Mouse (Mus musculus) granulocyte monocyte progenitor cell, adult 5-6 weeks (primary cell): ENCODE results near the gene Mbd5. TPM values are rescaled to one million over a fixed set of nuclear protein-coding genes. Genes with fewer than 3 reads are reported as not detected.

ENCODE experiments used
- ATAC-seq: replicated peaks from 2 replicates; pipeline ENCODE4 v1.8.0; 2016; ENCODE audit warnings: mild to moderate bottlenecking, moderate TSS enrichment, inconsistent platforms; ENCODE audit not compliant: poor library complexity, severe bottlenecking
- total RNA-seq, 2 experiments: library from RNA; stranded (forward) in 1 of 2; stranded (reverse) in 1 of 2; fragments of 200-712, 200-1000 nt in 1 of 2; fragments of >200 nt in 1 of 2; fragmentation: Nextera tagmentation in 1 of 2; gene quantifications; 2 replicates each; pipeline ENCODE4 v1.2.3; 2014 to 2017

Gene Mbd5
- total RNA-seq (2014; fragmentation: Nextera tagmentation) (22.6 and 31.4 TPM in 2 replicates), total RNA-seq (2017) (22.3 and 25.1 TPM in 2 replicates)

DNA sequence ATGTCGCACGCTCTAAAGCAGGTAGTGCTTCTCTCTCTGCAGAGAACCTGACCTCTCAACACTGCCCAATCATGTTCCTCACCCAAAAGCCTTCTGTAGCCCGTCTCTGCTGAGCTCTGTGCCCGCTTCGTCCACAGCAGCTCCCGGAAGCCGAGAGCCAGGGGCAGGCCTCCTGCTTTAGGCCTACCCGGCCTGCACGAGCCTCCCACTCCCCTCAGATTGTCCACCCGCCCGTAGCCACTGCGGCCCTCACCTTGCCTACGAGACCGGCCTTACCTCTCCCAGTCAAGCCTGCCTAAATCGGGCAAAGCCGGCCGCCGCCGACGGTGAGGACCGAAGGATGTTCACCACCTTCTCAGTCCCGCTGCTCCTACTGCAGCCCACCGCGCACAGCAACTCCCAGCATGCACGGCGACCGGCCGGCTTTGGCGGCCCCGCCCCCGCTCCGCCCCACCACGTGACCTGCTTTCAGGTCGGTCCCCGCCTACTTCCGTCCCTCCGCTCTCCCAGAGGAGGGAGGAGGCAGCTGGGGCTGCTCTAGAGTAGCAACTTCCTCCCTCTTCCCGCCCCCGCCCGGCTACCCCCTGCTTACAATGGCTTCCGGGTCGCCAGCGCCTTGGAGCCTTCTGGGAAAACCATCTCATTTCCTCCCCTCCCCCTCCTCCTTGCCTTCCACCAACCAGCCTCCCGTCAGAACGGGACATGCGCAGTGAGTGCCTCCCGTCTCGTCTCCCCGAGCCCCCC is at the start of gene Mbd5:
Gene Mbd5, plus strand, starts transcription at position 668 of the 744 bp plus-strand sequence.
- peak; percentile 93 for ATAC-seq

DNA sequence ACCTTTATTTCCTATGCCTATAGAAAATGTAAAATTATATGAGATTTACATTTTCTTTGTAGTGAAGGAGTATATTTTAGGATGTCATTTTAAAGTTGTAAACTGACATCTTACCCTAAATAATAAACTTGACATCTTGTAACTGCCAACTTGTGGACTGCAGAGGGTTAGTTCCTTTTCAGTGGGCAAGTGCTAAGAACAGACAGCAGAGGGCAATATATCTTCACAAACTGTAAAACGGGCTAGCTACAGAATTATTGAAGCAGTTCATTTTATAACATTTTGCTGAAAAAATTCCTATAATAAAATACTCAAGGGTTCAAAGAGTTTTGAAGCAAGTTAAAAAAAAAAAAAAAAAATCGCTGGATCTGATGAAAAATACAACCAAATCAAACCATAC is 40.4 kb upstream of the Mbd5 start:
- 0 out of 2 replicates have a peak, but pooled peaks have one; percentile 53 for ATAC-seq

DNA sequence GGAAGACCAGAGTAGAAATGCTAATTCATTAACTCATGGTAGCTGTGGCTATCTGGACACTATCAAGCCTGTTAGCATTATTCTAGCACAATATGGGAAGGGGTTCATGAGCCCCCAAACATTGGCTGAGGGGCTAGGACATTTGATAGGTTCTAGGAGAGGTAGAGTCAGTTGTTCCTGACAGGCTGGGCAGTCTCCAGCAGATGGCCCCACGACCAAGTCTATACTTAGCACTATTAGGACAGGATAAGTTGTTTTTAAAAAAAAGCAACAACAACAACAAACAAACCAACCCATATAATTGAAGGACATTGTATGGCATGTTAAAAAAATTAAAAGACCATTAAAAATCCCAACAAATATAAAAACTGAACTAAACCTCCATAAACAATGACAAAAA is 35.1 kb upstream of the Mbd5 start:
- ATAC-seq, result no peak

DNA sequence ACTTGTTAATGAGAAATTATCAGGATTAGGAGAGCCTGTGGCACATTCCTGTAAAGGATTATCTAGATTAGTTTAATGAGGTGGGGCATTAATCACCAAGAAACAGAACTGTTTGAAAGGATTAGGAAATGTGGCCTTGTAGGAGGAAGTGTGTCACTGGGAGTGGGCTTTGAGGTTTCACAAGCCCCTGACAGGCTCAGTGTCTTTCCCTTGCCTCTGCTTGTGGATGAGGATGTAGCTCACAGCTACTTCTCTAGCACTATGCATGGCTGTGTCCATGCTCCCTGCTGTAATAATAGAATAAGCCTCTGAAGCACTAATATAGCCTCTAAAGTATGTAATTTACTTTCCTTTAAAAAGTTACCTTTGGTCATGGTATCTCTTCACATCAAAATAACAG is 33.5 kb upstream of the Mbd5 start:
- ATAC-seq, result peak; percentile 98

DNA sequence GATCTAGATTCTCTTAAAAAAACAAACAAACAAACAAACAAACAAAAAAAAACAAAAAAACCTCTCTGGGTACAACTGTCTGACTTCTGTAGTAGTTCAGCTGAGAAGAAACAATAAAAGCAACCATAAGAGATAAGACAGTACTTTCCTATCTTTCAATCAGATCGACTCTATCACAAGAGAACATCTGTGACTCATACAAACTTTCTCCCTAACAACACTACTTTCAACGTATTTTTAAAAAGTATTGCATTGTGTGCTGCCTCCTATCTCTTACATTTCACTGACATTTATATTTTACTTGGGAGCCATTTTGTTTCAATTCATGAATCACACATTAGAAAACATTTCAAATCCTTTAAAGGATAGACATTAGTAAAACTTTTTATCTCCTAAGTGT is 14.2 kb upstream of the Mbd5 start:
- ATAC-seq, result no peak

DNA sequence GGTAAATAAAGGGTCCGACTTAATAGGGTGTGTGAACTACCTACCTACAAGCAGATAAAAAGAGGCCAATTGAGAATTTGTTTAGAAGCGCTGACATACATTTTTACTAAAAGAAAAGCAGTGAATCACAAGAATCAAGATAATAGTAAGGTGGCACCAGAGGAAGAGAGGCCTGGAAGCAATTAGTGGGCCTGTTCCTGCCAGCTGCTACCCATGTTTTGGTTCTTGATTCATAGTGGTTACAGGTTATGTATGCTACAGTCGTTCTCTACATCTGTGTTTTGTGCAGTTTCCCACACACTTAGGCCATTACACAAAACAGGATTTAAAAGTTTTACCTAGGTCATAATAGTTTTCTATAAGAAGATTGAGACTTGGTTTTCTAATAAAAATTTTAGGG is 1.5 kb upstream of the Mbd5 start:
- ATAC-seq, result no peak

DNA sequence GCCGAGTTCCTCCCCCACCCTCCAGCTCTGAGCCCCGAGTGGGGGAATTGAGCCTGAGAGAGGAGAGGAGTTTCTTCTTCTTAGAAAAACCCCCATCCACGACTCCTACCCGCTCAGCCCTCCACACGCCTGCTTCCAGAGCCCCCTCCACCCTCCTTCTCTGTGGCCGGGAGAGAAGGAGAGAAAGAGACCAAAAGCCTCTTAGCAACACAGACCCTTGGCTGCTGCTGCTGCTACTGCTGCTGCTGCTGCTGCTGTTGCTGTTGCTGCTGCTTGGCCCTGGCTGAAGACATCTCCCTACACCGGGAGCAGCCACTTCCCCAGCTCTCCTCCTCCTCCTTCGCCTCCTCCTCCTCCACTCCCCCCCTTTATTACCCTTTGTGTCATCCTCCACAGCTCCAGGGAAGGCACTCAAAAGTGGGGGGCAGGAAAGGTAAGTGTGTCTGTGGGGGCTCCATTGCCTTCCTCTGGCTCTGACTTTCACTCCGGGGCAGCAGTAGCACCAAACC is 489 bp downstream of the Mbd5 start:
- peak; percentile 38 for ATAC-seq

DNA sequence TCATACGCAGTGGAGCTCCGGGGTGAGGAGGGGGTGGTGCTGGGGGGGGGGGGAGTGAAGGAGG is 776 bp downstream of the Mbd5 start, which contains the start of gene Orc4:
Gene Orc4, minus strand, starts transcription at position 26 of the 64 bp plus-strand sequence.
- ATAC-seq, result no peak

DNA sequence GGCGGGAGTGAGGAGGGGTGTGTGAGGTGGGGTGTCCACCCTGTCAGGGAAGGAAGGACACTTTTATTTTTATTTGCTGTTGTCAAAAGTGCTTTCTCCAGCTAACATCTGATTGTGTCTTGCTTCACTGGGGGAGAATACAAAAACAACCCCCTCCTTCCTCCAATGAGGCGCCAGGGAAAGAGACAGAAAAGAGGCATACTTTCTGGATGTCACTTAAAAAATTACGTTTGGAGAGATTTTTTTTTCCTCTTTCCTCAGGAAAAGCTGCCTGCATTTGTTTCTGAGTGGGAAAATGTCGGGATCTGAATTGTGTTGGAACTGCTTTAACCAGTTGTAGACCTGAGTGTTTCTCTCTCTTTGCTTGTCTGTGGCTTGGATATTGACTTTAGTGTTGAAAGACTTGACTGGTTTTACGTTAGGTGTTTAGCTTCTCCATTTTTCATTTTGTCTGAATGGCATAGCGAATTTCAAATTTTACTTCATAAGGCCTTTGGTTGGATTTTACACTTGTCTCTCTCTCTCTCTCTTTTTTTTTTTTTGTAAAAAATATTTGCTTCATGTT is 1.1 kb downstream of the Mbd5 start:
- no peak for ATAC-seq

DNA sequence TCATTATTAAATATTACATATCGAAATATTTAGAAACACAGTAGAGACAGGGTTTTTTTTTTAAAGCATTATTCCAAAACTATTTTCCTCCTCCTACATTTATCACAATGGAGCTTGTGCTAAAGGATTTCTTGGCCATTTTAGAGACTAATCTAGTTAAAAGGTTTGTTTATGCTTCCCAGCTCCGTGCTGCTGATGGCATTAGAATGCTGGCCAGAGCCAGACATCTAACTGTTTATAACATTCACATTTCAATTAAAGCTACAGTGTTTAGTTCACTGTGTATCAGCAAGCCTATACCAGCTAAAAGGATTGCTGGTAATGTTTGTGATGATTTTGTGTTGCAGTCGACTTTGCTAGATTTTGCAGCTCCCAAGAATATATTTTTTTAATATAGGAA is 7.3 kb downstream of the Mbd5 start:
- no peak for ATAC-seq

DNA sequence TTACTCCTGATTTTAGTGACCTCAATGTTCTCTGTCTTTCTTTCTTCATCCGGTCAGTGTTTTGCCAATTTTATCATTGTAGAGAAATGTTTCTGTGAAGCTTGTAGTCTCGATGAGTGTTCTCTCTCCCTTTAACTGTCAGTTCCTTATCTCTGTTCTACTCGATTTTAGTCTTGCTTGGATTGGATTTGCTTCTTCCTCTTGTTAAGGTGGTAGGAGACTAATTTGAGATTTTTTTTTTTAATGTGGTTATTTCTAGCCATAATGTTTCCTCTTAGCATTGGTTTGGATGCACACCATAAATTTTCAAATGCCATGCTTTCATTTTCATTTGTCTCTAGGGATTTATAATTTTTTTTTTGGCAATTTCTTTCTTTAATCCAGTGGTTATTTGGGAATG is 29.6 kb downstream of the Mbd5 start:
- no peak for ATAC-seq

DNA sequence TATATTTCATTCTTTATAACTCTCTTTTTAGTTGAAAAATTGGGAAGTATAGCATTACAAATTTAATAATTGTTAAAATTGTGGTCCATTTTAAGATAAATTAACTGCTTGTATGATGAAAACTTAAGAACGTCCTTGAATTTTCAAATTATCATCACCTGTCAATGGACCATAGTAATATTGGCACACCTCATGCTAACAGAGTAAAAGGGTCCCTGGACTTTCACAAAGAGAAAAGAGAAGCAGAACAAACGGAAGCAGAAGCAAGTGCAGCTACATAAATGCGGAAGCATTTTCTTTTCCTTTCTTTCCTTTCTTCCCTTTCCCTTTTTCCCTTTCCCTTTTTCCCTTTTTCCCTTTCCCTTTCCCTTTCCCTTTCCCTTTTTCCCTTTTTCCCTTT is 41.0 kb downstream of the Mbd5 start:
- no peak for ATAC-seq

DNA sequence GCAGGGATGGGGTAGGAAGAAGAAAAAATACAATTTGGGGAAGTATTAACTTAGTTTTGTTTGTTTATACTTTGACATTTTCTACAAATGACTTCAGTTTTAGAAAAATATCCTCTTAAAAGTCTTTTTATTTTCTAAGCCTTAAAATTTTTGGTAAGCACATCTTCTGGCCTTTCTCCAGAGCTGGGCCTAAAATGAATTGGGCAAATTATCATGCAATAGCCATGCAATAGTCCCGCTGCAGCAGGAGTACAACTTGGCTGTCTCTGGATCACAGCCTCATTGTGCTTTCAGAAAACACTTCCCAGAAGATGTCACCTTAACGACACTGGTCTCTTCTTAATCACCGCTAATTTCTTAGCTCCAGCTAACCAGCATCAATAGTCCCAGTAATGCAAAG is 91.2 kb downstream of the Mbd5 start:
- ATAC-seq, result no peak

DNA sequence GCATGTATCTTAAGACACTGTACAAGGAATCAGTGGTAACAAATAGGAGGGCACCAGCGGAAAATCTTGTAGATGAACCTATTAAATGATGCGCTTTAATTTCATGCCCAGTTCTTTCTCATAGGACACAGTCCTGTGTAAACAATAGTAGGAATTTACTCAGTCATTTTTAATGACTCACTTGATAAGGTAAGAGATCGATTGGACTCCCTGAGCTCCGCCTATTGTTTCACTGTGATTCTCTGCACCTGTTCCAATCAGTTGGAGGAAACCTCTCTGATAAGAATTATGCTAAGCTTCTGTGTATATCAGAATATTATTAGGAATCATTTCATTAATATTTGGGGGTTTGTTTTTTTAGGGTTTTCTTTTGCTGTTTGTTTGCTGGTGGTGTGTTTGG is 100.7 kb downstream of the Mbd5 start:
- ATAC-seq, result no peak

DNA sequence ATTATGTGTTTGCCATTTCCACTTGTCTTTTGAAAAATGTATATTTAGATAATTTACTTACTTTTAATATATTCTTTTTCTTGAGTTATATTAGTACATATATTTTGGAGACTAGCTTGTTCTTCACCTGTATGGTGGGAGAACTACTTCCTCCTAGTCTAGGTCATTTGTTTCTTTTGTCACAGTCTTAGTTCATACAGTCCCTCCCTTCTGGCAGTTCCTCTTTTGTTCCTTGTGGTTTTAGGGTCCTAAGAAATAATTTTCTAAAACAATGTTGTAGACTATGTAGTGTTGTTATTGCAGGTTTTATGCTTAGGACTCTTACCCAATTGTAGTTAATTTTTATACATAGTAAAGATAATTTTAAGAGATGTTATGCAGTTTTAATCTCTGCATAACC is 118.6 kb downstream of the Mbd5 start:
- peak; percentile 73 for ATAC-seq

DNA sequence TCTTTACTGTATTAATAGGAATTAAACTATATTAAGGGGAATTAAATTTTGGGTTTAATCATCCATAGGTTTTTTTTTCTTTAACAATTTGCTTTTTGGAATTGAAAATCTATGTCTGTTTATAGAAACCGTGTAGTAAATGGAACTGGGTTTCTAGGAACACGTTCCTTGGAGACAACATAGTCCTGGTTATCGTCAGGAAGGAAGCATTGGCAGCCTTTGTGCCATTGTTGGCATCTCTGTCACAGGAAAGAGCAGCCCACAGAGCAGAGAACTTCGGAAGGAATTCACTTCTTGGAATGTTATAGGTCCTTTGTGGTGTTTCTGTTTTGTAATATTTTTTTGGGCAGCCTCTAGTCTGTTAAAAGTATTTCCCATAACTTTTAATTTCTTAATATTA is 135.7 kb downstream of the Mbd5 start:
- ATAC-seq, result no peak

DNA sequence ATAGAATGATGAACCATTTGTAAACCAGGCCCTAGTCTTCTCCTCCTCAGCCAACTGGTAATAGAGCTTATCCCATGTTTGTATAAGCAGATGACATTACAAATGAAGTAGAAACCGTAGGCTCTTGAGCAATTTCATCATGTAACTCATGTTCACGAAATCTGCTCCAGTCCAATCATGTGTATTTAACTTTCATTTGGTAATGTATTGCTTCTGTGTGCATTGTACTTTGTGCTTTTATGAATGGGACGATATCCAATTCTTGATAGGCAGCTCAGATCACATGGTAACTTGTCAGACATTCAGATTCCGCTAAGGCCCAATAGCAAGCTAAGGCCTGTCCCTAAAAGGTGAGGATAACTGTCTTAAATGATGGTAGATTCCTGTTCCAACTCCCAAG is 141.5 kb downstream of the Mbd5 start:
- ATAC-seq, result no peak

DNA sequence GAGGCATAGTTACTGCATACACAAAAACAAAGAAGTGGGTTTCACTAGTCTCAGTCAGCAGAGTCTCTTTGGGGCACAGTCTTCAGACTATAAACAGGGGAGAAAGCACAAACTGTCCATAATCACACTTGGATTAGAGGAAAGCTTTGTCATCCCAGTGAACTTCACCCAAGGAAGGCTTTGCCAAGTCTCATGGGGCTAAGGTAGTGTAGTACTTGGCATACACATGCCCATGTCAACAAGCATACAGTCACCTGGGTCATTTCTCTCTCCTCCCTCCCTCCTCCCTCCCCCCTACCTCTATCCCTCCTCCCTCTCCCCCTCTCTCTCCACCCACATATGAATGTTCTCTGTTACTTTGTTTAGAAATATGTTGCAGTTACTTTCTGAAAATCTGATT is 147.5 kb downstream of the Mbd5 start:
- ATAC-seq, result no peak

DNA sequence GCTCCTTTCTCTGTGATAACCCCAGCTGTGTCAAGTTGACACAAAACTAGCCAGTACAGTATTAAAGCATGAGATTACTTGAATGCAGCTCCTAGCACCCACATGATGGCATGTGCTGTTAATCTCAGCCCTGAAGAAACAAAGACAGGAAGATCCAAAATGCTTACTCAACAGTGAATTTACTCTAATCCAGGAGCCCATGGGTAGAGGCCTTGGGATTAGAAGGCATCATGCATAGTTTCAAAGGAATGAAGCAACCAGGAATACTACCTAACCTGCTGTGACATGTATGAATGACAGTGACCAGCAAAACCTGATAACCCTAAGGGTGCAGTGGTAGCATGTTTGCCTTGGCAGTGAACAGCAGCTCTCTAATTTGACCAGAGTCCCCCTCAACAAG is 159.6 kb downstream of the Mbd5 start:
- ATAC-seq, result no peak

DNA sequence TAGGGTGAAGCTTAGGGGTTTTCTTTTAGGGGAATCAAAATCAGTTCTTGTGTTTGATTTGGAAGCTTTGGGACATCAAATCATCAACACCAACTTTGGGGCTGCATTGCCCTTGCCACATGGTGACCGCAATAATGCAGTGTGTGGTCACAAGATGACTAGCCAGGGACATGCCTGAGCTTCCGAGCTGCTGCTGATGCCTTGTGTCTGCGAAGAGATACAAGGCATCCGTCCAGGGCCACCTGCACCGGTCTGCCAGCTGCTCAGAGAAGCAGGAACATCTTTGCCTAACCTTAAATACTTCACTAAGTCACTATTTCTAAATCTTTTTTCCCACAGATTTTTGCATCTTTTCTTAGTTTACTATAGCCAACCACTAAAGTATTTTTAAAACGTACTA is 170.6 kb downstream of the Mbd5 start:
- ATAC-seq, result no peak

DNA sequence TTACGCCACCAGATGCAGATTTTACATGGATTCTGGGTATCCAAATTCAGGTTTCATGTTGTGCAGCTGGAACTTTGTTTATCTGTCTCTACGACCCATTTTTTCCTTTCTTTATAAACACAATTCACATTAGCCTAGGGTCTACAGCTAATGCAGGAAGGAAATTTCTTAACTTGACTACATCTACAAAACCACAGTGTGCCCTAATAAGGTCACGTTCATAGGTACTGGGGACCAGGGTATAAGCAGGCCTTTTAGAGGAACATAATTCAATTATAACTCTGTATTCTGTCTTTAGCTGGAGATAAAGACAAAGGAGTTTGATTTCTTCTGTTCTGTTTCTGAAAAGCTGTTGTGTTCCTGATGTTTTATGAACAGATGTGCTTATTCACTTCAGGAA is 172.3 kb downstream of the Mbd5 start:
- ATAC-seq, result no peak

DNA sequence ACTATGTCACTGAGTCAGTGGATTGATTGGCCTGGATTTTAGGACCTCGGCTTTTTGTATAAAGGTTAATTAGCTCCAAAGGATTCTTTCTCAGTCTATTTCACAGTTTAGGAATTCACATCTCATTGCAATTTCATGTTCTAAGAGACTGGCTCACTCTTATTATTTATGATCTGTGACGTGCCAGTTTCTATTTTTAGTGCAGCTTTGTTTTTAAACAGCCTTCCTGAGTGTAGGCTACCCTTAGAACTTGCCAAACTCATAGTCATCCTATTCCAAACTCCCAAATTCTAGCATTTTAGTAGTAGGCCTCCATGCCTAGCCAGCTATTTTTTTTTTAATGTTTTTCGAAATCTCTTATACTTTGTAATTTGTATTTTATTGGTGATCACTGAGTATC is 192.9 kb downstream of the Mbd5 start:
- ATAC-seq, result no peak

DNA sequence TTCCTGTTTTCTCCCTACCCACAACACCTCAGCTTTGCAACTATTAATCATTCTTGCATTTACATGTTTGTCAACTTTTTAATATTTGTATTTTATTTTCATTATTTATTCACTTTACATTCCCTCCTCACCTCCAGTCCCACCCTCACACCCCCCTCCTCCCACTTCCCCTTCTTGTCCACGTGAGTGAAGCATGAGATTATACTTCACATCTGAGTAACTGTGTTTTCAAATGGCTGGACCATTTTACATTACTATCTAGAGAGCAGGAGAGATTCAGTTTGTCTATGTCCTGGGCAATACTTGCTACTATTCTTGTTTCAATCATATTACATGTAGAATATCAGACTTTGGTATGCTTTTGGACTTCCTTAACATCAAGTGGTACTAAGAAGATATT is 204.3 kb downstream of the Mbd5 start:
- ATAC-seq, result no peak
